Mouse (Mus musculus) Patski (cell line): Measurements from ENCODE around the gene BC034090. TPM values are rescaled to one million over a fixed set of nuclear protein-coding genes. Genes with fewer than 3 reads are reported as not detected.

ENCODE experiments used
- ATAC-seq: fragments of 100-300 bp; one replicate; pipeline ENCODE4 v1.8.0; 2021
- CTCF ChIA-PET: fragments of 350-600 bp; sonication (Branson Sonifier 250); formaldehyde crosslinking; loops from one replicate; lab custom pipeline; 2022; ENCODE audit warnings: inconsistent platforms; lab: Charles Lee
- POLR2A ChIA-PET: fragments of 350-600 bp; sonication (Branson Sonifier 250); formaldehyde crosslinking; loops from one replicate; lab custom pipeline; 2022; ENCODE audit warnings: antibody characterized with exemption, inconsistent platforms; lab: Charles Lee
- DNase-seq: peaks from one replicate; pipeline ENCODE4 v3.0.0-alpha.2; 2011; ENCODE audit warnings: low read depth, low spot score
- H3K27me3 ChIP-seq: fragments of 371-371 bp; one replicate; pipeline ENCODE4 v1.5.1; 2021
- CTCF ChIP-seq: fragments of 100-300 bp; IDR thresholded peaks from one replicate; pipeline ENCODE4 v1.5.1; 2021
- in situ Hi-C: fragments of 300-500 bp; cut with MboI; formaldehyde crosslinking; loops from 3 replicates; pipeline ENCODE4 v1.11.1; 2018; ENCODE audit warnings: low pct_unique_long_range_greater_than_20kb, mixed read lengths
- polyA plus RNA-seq: library from polyadenylated mRNA; unstranded; gene quantifications from one replicate; pipeline ENCODE4 v1.2.3, GENCODE M21; 2021

The BC034090 gene
- polyA plus RNA-seq, 1 experiment from 2014 or later: 75.8 TPM

DNA sequence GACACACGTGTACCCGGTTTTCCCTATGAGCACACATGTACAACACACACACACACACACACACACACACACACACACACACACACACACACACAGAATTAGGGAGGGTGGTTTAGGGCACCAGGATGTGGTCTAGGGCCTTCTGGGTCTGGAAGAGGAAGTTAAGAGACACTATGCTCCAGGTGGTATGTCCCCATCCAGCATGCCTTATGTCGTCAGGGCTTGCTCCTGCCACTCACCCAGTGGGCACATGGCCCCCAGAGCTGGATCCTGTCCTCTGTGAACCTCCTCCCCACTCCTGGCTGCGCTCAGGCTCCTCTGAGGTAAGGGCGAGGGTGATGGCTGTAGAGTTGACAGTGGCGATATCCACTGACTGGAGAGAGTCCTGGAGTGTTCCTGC lies 21.2 kb downstream of the BC034090 start:
- no peak for TF ChIP-seq CTCF
- ChIA-PET CTCF (interaction anchor here (1.5 to 2.1 kb wide), 5 partner anchors 8 to 197 kb away, joined by 4 to 16 read pairs (median 6); partner anchors contain the start of gene BC034090), POLR2A (no interaction called here)
- ATAC-seq (no peak), DNase-seq (no peak)
- in situ Hi-C loops: loop anchor here (5.0 to 25.0 kb wide), 3 partner anchors 59 to 436 kb away; no protein-coding TSS in a partner anchor
- H3K27me3 ChIP-seq: no peaks in the 10 kb centered on the region

DNA sequence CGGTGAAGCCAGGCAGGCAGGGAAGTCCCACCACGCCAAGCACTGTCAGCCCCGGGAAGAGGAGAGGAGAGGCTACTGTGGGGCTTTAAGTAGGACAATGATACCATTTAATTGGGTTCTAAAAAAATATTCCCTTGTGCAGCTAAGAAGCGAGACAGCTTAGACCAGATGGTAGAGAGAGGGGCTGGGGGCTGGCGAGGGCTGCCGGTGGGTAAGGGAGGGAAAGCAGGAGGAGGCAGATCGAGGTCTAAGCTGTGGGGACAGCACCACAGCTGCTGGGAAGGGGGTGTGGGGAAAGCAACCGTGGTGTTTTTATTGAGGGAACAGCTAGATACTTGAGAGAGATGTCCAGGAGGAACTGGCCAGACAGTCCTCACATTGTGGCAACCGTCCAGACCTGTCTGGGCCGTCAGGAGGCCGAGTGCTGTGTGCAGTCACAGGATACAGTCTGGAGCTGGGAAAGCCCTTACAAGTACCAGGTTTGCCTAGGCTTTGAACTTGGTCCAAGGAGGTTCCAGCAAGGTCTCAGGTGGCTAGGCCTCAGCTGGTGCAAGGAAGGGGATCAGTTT lies 22.1 kb downstream of the BC034090 start:
- no peak for ATAC-seq
- in situ Hi-C loops: loop anchor here (5.0 to 25.0 kb wide), 3 partner anchors 60 to 435 kb away; no protein-coding TSS in a partner anchor
- no peak for DNase-seq
- ChIA-PET CTCF (interaction anchor here (1.5 kb wide), 2 partner anchors 10 to 196 kb away, joined by 4 read pairs; no protein-coding TSS in a partner anchor), POLR2A (no interaction called here)
- TF ChIP-seq CTCF: no peak
- no peaks in the 10 kb centered on the region for H3K27me3 ChIP-seq

DNA sequence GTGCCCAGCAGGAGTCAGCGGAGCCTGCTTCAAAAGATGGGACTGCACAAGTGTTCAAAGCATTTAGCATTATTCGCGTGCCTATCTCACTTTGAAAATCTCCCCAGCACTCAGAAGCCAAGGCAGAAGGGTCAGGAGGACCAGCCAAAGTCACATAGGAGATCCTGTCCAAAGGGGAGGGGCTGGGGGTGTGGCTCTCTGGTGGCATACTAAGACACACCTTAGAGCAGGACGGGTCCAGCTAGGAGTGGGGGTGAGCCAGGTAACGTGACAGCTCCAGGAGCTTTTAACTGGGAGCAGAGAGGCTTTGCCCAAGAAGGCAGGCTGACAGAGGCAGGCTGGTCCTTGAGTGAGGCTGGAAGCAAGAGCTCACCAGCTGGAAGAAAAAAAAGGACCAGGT lies 25.3 kb downstream of the BC034090 start:
- ChIA-PET CTCF (interaction anchor here (0.6 to 6.1 kb wide), 9 partner anchors 10 to 192 kb away, joined by 3 to 50 read pairs (median 4); no protein-coding TSS in a partner anchor), POLR2A (interaction anchor here (0.6 kb wide), 1 partner anchor 169 kb away, joined by 3 read pairs; no protein-coding TSS in a partner anchor)
- in situ Hi-C loops: loop anchor here (5.0 to 25.0 kb wide), 3 partner anchors 122 to 432 kb away; partner anchors contain the start of gene Ier5
- TF ChIP-seq CTCF: no peak
- DNase-seq (no peak), ATAC-seq (no peak)
- no peaks in the 10 kb centered on the region for H3K27me3 ChIP-seq

GRCm38 (mm10) chr1:155217865-155218541 lies 26.2 kb downstream of the BC034090 start:
- ATAC-seq (no peak), DNase-seq (no peak)
- TF ChIP-seq CTCF: no peak
- no peaks in the 10 kb centered on the region for H3K27me3 ChIP-seq
- in situ Hi-C loops: loop anchor here (5.0 to 25.0 kb wide), 3 partner anchors 121 to 431 kb away; partner anchors contain the start of gene Ier5
- CTCF ChIA-PET: interaction anchor here (0.9 to 6.1 kb wide), 10 partner anchors 15 to 191 kb away, joined by 3 to 50 read pairs (median 4); partner anchors contain the start of gene BC034090
- POLR2A ChIA-PET: interaction anchor here (0.6 to 0.8 kb wide), 2 partner anchors 165 to 168 kb away, joined by 3 read pairs; no protein-coding TSS in a partner anchor

- ATAC-seq: no peak
- ChIA-PET CTCF (interaction anchor here (0.7 to 6.1 kb wide), 11 partner anchors 11 to 190 kb away, joined by 3 to 50 read pairs (median 4); no protein-coding TSS in a partner anchor), POLR2A (interaction anchor here (0.7 to 1.4 kb wide), 6 partner anchors 15 to 176 kb away, joined by 3 to 5 read pairs (median 4); no protein-coding TSS in a partner anchor)
- no peak for DNase-seq
- no peaks in the 10 kb centered on the region for H3K27me3 ChIP-seq
- in situ Hi-C loops: loop anchor here (5.0 to 25.0 kb wide), 3 partner anchors 120 to 430 kb away; partner anchors contain the start of gene Ier5
- TF ChIP-seq CTCF: no peak
These were observed 27.4 kb downstream of the BC034090 start for GRCm38 (mm10) chr1:155216844-155217243.

DNA sequence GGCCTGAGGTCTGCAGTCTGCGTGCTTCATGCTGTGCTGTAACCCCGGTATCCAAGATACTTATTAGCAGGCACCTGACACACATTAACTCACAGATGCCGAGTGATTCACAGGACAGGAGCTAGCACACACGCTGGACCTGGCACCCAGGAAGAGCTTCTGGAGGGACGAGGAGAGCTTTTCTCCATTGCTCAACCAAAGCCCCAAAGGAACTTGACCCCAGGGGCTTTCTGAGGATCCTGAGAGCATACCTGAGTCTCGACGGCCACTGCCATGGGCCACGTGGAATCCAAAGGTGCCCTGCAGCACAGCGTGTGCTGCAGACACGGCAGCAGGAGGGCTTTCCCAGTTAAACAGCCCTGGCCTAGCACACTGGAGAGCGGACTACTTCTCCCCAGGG lies 27.9 kb downstream of the BC034090 start:
- ChIA-PET CTCF (interaction anchor here (1.3 to 6.1 kb wide), 3 partner anchors 10 to 189 kb away, joined by 4 to 50 read pairs (median 42); no protein-coding TSS in a partner anchor), POLR2A (interaction anchor here (0.5 to 1.4 kb wide), 7 partner anchors 15 to 1617 kb away, joined by 3 to 5 read pairs (median 3); no protein-coding TSS in a partner anchor)
- ATAC-seq (peak; percentile 44), DNase-seq (no peak)
- no peaks in the 10 kb centered on the region for H3K27me3 ChIP-seq
- in situ Hi-C loops: loop anchor here (5.0 to 25.0 kb wide), 3 partner anchors 119 to 429 kb away; partner anchors contain the start of gene Ier5
- no peak for TF ChIP-seq CTCF

GRCm38 (mm10) chr1:155215066-155215764 lies 29.0 kb downstream of the BC034090 start:
- no peak for TF ChIP-seq CTCF
- ATAC-seq (peak; percentile 76), DNase-seq (peak; percentile 98)
- CTCF ChIA-PET: interaction anchor here (0.7 to 6.1 kb wide), 8 partner anchors 9 to 188 kb away, joined by 3 to 50 read pairs (median 5); no protein-coding TSS in a partner anchor
- POLR2A ChIA-PET: interaction anchor here (0.7 to 1.4 kb wide), 5 partner anchors 16 to 165 kb away, joined by 3 to 4 read pairs (median 3); partner anchors contain the start of genes BC034090 and Ier5
- in situ Hi-C loops: loop anchor here (5.0 to 25.0 kb wide), 3 partner anchors 118 to 428 kb away; partner anchors contain the start of gene Ier5
- no peaks in the 10 kb centered on the region for H3K27me3 ChIP-seq

GRCm38 (mm10) chr1:155213912-155214311 lies 30.3 kb downstream of the BC034090 start:
- DNase-seq (no peak), ATAC-seq (no peak)
- no peak for TF ChIP-seq CTCF
- CTCF ChIA-PET: interaction anchor here (1.1 to 1.9 kb wide), 4 partner anchors 28 to 188 kb away, joined by 3 to 7 read pairs (median 4); no protein-coding TSS in a partner anchor
- POLR2A ChIA-PET: interaction anchor here (2.6 kb wide), 1 partner anchor 173 kb away, joined by 7 read pairs; no protein-coding TSS in a partner anchor
- H3K27me3 ChIP-seq: no peaks in the 10 kb centered on the region
- in situ Hi-C loops: loop anchor here (25.0 kb wide), 1 partner anchor 427 kb away; no protein-coding TSS in a partner anchor
